Mouse (Mus musculus): Measurements from ENCODE around the gene N4bp1.

DNA sequence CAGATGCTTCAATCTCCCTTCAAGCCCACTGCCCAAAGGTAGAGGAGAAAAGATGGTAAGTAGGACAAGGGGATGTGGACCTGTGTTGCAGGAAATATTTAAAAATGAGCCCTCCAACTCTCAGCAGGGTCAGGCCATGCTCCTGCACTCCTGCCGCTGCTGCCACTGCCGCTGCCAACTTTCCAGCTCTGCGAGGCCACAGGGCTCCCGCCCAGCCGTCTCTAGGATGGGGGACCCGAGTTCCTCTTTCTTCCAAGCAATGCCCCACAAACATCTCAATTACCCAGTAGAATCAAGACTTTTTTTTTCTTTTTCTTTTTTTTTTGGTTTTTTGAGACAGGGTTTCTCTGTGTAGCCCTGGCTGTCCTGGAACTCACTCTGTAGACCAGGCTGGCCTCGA, 25.2 kb upstream of the N4bp1 start:
- TF ChIP-seq POLR2A (IDR thresholded peaks at IDR 0.05; ENCODE audit: low read depth, low read length) (no peak), CTCF (IDR thresholded peaks at IDR 0.05; ENCODE audit: extremely low read depth, insufficient read depth, insufficient read length, insufficient replicate concordance) (no peak)

Measured in spleen, adult 2 months (tissue).